Mouse (Mus musculus): ENCODE data around the gene Ankrd23. TPM values are rescaled to one million over a fixed set of nuclear protein-coding genes. Genes with fewer than 3 reads are reported as not detected.

Gene Ankrd23
- polyA plus RNA-seq, 1 experiment from 2014 or later: 14.6 TPM

GRCm38 (mm10) chr1:36575347-36575746 is 38.7 kb upstream of the Ankrd23 start:
- Histone ChIP-seq H3K9ac (ENCODE audit: low read depth, low read length) (0 out of 2 replicates have a peak overlapping the region, but pooled peaks have one; percentile 23), H3K9me3 (ENCODE audit: control insufficient read depth, low read length) (no peaks in the 10 kb centered on the region), H3K4me1 (ENCODE audit: control insufficient read depth, insufficient read depth, low read length) (peaks cover 43% of the 10 kb centered on the region), H3K4me2 (replicated peaks; ENCODE audit: low read depth, low read length) (no peak overlapping the region), H3K27me3 (ENCODE audit: control insufficient read depth, insufficient read depth, low read length) (no peaks in the 10 kb centered on the region), H3K27ac (ENCODE audit: low read depth, low read length) (no peak overlapping the region), H3K4me3 (ENCODE audit: low read length) (no peak overlapping the region), H3K36me3 (ENCODE audit: control insufficient read depth, insufficient read depth, low read length) (no peaks in the 10 kb centered on the region)
- ATAC-seq (ENCODE audit: low FRiP score, low TSS enrichment): no peak
- 53% methylated on average over 6 of the region's 6 CpGs for WGBS

- H3K4me2 ChIP-seq (replicated peaks; ENCODE audit: low read depth, low read length): no peak overlapping the region
- H3K27ac ChIP-seq (ENCODE audit: low read depth, low read length): no peak overlapping the region
- ATAC-seq (ENCODE audit: low FRiP score, low TSS enrichment): no peak
- no peaks in the 10 kb centered on the region for H3K9me3 ChIP-seq (ENCODE audit: control insufficient read depth, low read length)
- WGBS: 85% methylated on average over 5 of the region's 5 CpGs
- H3K4me3 ChIP-seq (ENCODE audit: low read length): no peak overlapping the region
- H3K9ac ChIP-seq (ENCODE audit: low read depth, low read length): no peak overlapping the region
- H3K36me3 ChIP-seq (ENCODE audit: control insufficient read depth, insufficient read depth, low read length): no peaks in the 10 kb centered on the region
- no peaks in the 10 kb centered on the region for H3K27me3 ChIP-seq (ENCODE audit: control insufficient read depth, insufficient read depth, low read length)
- H3K4me1 ChIP-seq (ENCODE audit: control insufficient read depth, insufficient read depth, low read length): peaks cover 40% of the 10 kb centered on the region
These were observed 37.7 kb upstream of the Ankrd23 start for GRCm38 (mm10) chr1:36574196-36574955.

- no peak for ATAC-seq (ENCODE audit: low FRiP score, low TSS enrichment)
- Histone ChIP-seq H3K4me1 (ENCODE audit: control insufficient read depth, insufficient read depth, low read length) (peaks cover 44% of the 10 kb centered on the region), H3K9ac (ENCODE audit: low read depth, low read length) (no peak overlapping the region), H3K27me3 (ENCODE audit: control insufficient read depth, insufficient read depth, low read length) (no peaks in the 10 kb centered on the region), H3K36me3 (ENCODE audit: control insufficient read depth, insufficient read depth, low read length) (no peaks in the 10 kb centered on the region), H3K27ac (ENCODE audit: low read depth, low read length) (no peak overlapping the region), H3K4me3 (ENCODE audit: low read length) (no peak overlapping the region), H3K9me3 (ENCODE audit: control insufficient read depth, low read length) (no peaks in the 10 kb centered on the region), H3K4me2 (replicated peaks; ENCODE audit: low read depth, low read length) (no peak overlapping the region)
- WGBS: 83% methylated on average over 8 of the region's 8 CpGs
These were observed 36.8 kb upstream of the Ankrd23 start for GRCm38 (mm10) chr1:36573524-36573923.

GRCm38 (mm10) chr1:36572709-36573108 is 36.0 kb upstream of the Ankrd23 start:
- Histone ChIP-seq H3K4me2 (replicated peaks; ENCODE audit: low read depth, low read length) (no peak overlapping the region), H3K27me3 (ENCODE audit: control insufficient read depth, insufficient read depth, low read length) (no peaks in the 10 kb centered on the region), H3K36me3 (ENCODE audit: control insufficient read depth, insufficient read depth, low read length) (no peaks in the 10 kb centered on the region), H3K27ac (ENCODE audit: low read depth, low read length) (no peak overlapping the region), H3K4me3 (ENCODE audit: low read length) (no peak overlapping the region), H3K9me3 (ENCODE audit: control insufficient read depth, low read length) (no peaks in the 10 kb centered on the region), H3K9ac (ENCODE audit: low read depth, low read length) (no peak overlapping the region), H3K4me1 (ENCODE audit: control insufficient read depth, insufficient read depth, low read length) (peaks cover 52% of the 10 kb centered on the region)
- ATAC-seq (ENCODE audit: low FRiP score, low TSS enrichment): no peak
- 61% methylated on average over 1 of the region's 1 CpGs for WGBS

GRCm38 (mm10) chr1:36572140-36572700 is 35.5 kb upstream of the Ankrd23 start:
- ATAC-seq (ENCODE audit: low FRiP score, low TSS enrichment): no peak
- Histone ChIP-seq H3K27ac (ENCODE audit: low read depth, low read length) (peak overlapping the region; percentile 14; the same call in 1 of the 2 replicates), H3K36me3 (ENCODE audit: control insufficient read depth, insufficient read depth, low read length) (no peaks in the 10 kb centered on the region), H3K9me3 (ENCODE audit: control insufficient read depth, low read length) (no peaks in the 10 kb centered on the region), H3K4me2 (replicated peaks; ENCODE audit: low read depth, low read length) (no peak overlapping the region), H3K27me3 (ENCODE audit: control insufficient read depth, insufficient read depth, low read length) (no peaks in the 10 kb centered on the region), H3K9ac (ENCODE audit: low read depth, low read length) (no peak overlapping the region), H3K4me1 (ENCODE audit: control insufficient read depth, insufficient read depth, low read length) (peaks cover 52% of the 10 kb centered on the region), H3K4me3 (ENCODE audit: low read length) (no peak overlapping the region)
- 62% methylated on average over 2 of the region's 2 CpGs for WGBS

GRCm38 (mm10) chr1:36571627-36572026 is 34.9 kb upstream of the Ankrd23 start:
- H3K9me3 ChIP-seq (ENCODE audit: control insufficient read depth, low read length): no peaks in the 10 kb centered on the region
- no peak overlapping the region for H3K4me2 ChIP-seq (replicated peaks; ENCODE audit: low read depth, low read length)
- 0 out of 2 replicates have a peak, but pooled peaks have one; percentile 20 for ATAC-seq (ENCODE audit: low FRiP score, low TSS enrichment)
- WGBS: 30% methylated on average over 6 of the region's 6 CpGs
- no peak overlapping the region for H3K4me3 ChIP-seq (ENCODE audit: low read length)
- H3K27me3 ChIP-seq (ENCODE audit: control insufficient read depth, insufficient read depth, low read length): no peaks in the 10 kb centered on the region
- H3K27ac ChIP-seq (ENCODE audit: low read depth, low read length): peak overlapping the region; percentile 14; the same call in 1 of the 2 replicates
- H3K9ac ChIP-seq (ENCODE audit: low read depth, low read length): no peak overlapping the region
- no peaks in the 10 kb centered on the region for H3K36me3 ChIP-seq (ENCODE audit: control insufficient read depth, insufficient read depth, low read length)
- H3K4me1 ChIP-seq (ENCODE audit: control insufficient read depth, insufficient read depth, low read length): peaks cover 53% of the 10 kb centered on the region

- WGBS: 82% methylated on average over 5 of the region's 5 CpGs
- no peaks in the 10 kb centered on the region for H3K36me3 ChIP-seq (ENCODE audit: control insufficient read depth, insufficient read depth, low read length)
- H3K9ac ChIP-seq (ENCODE audit: low read depth, low read length): no peak overlapping the region
- no peak overlapping the region for H3K27ac ChIP-seq (ENCODE audit: low read depth, low read length)
- H3K4me2 ChIP-seq (replicated peaks; ENCODE audit: low read depth, low read length): no peak overlapping the region
- no peak for ATAC-seq (ENCODE audit: low FRiP score, low TSS enrichment)
- no peaks in the 10 kb centered on the region for H3K27me3 ChIP-seq (ENCODE audit: control insufficient read depth, insufficient read depth, low read length)
- no peak overlapping the region for H3K4me3 ChIP-seq (ENCODE audit: low read length)
- no peaks in the 10 kb centered on the region for H3K9me3 ChIP-seq (ENCODE audit: control insufficient read depth, low read length)
- peaks cover 52% of the 10 kb centered on the region for H3K4me1 ChIP-seq (ENCODE audit: control insufficient read depth, insufficient read depth, low read length)
These were observed 33.6 kb upstream of the Ankrd23 start for GRCm38 (mm10) chr1:36570320-36570719.

GRCm38 (mm10) chr1:36569694-36570276 is 33.1 kb upstream of the Ankrd23 start:
- 62% methylated on average over 7 of the region's 7 CpGs for WGBS
- 0 out of 2 replicates have a peak overlapping the region, but pooled peaks have one; percentile 34 for H3K9ac ChIP-seq (ENCODE audit: low read depth, low read length)
- no peak overlapping the region for H3K4me2 ChIP-seq (replicated peaks; ENCODE audit: low read depth, low read length)
- no peaks in the 10 kb centered on the region for H3K27me3 ChIP-seq (ENCODE audit: control insufficient read depth, insufficient read depth, low read length)
- H3K4me3 ChIP-seq (ENCODE audit: low read length): no peak overlapping the region
- H3K27ac ChIP-seq (ENCODE audit: low read depth, low read length): peak overlapping the region; percentile 69
- no peaks in the 10 kb centered on the region for H3K36me3 ChIP-seq (ENCODE audit: control insufficient read depth, insufficient read depth, low read length)
- no peak for ATAC-seq (ENCODE audit: low FRiP score, low TSS enrichment)
- H3K9me3 ChIP-seq (ENCODE audit: control insufficient read depth, low read length): no peaks in the 10 kb centered on the region
- H3K4me1 ChIP-seq (ENCODE audit: control insufficient read depth, insufficient read depth, low read length): peaks cover 49% of the 10 kb centered on the region

GRCm38 (mm10) chr1:36568776-36569175 is 32.1 kb upstream of the Ankrd23 start:
- Histone ChIP-seq H3K4me2 (replicated peaks; ENCODE audit: low read depth, low read length) (no peak overlapping the region; the same call in 1 of the 2 replicates), H3K4me1 (ENCODE audit: control insufficient read depth, insufficient read depth, low read length) (peaks cover 46% of the 10 kb centered on the region), H3K27me3 (ENCODE audit: control insufficient read depth, insufficient read depth, low read length) (no peaks in the 10 kb centered on the region), H3K4me3 (ENCODE audit: low read length) (no peak overlapping the region), H3K9ac (ENCODE audit: low read depth, low read length) (no peak overlapping the region), H3K27ac (ENCODE audit: low read depth, low read length) (peak overlapping the region; percentile 81), H3K9me3 (ENCODE audit: control insufficient read depth, low read length) (no peaks in the 10 kb centered on the region), H3K36me3 (ENCODE audit: control insufficient read depth, insufficient read depth, low read length) (no peaks in the 10 kb centered on the region)
- no peak for ATAC-seq (ENCODE audit: low FRiP score, low TSS enrichment)
- 48% methylated on average over 4 of the region's 4 CpGs for WGBS
